Mouse (Mus musculus): ENCODE results near the gene Runx3. TPM values are rescaled to one million over a fixed set of nuclear protein-coding genes. Genes with fewer than 3 reads are reported as not detected.
A peak's percentile ranks its signal among the peaks of the same experiment; 100 is the strongest.

Gene Runx3
- polyA plus RNA-seq, 1 experiment from 2014 or later = 0.57 TPM

DNA sequence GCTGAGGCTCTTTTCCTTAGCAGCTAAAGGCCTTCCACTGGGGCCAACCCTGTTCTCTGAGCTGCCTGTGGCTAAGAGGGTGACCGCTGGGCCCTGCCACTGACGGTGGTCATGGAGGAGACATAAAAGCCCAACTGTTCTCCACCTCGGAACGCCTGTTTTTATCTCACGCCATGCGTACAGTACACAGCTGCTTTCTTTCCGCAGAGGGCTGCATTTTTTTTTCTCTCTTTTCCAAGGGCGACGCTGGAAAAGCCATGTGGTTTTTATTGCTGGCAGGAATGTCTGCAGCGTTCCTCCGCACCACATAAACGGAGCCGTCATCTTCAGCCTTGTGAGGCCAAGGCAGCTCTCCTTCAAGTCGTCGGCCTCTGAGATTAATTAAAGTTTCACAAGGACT, 26.3 kb downstream of the Runx3 start:
- Histone ChIP-seq H3K27ac (replicated peaks; ENCODE audit: low read depth, low read length) (peak overlapping the region; percentile 82), H3K9ac (ENCODE audit: low read length) (no peak overlapping the region), H3K27me3 (ENCODE audit: control insufficient read depth, insufficient read depth, low read length) (peaks cover 49% of the 10 kb centered on the region), H3K4me1 (ENCODE audit: control insufficient read depth, insufficient read depth, low read length) (peaks cover 41% of the 10 kb centered on the region), H3K9me3 (ENCODE audit: control insufficient read depth, low read length) (no peaks in the 10 kb centered on the region), H3K4me2 (ENCODE audit: low read depth, severe bottlenecking) (peak overlapping the region; percentile 27; the same call in 1 of the 2 replicates), H3K36me3 (ENCODE audit: control insufficient read depth, insufficient read depth, low read length) (no peaks in the 10 kb centered on the region), H3K4me3 (ENCODE audit: low read depth, low read length) (no peak overlapping the region)
- ATAC-seq (ENCODE audit: insufficient number of reproducible peaks, low FRiP score, low TSS enrichment, low read depth) = peak; percentile 67; the same call in 1 of the 2 replicates
- DNase-seq (ENCODE audit: low spot score) = peak; percentile 76
- WGBS = 4% methylated on average over 15 of the region's 15 CpGs

DNA sequence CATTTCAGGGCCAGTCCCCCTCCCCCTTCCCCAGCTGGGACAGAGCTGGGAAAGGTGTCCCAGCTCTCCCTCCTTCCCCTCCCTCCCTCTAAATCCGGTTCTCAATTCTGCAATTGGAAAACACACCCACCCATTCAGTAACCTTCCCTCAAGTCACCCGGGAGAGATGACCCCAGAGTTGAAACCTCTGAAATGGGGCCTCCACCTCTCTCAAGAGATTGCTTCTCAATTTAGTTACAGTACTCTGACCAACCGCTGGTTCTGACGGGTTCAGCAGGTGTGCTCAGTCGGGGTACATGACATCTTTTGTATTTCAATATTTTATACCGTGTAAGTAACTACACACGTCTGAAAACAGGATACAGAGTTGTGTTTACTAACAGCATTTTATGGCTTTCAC, 28.2 kb downstream of the Runx3 start:
- WGBS = 4% methylated on average over 7 of the region's 7 CpGs
- H3K36me3 ChIP-seq (ENCODE audit: control insufficient read depth, insufficient read depth, low read length) = no peaks in the 10 kb centered on the region
- ATAC-seq (ENCODE audit: insufficient number of reproducible peaks, low FRiP score, low TSS enrichment, low read depth) (no peak), DNase-seq (ENCODE audit: low spot score) (no peak)
- no peaks in the 10 kb centered on the region for H3K9me3 ChIP-seq (ENCODE audit: control insufficient read depth, low read length)
- no peak overlapping the region for H3K4me2 ChIP-seq (ENCODE audit: low read depth, severe bottlenecking)
- peaks cover 66% of the 10 kb centered on the region for H3K27me3 ChIP-seq (ENCODE audit: control insufficient read depth, insufficient read depth, low read length)
- H3K4me1 ChIP-seq (ENCODE audit: control insufficient read depth, insufficient read depth, low read length) = peaks cover 51% of the 10 kb centered on the region
- H3K4me3 ChIP-seq (ENCODE audit: low read depth, low read length) = no peak overlapping the region
- H3K9ac ChIP-seq (ENCODE audit: low read length) = no peak overlapping the region
- H3K27ac ChIP-seq (replicated peaks; ENCODE audit: low read depth, low read length) = no peak overlapping the region

DNA sequence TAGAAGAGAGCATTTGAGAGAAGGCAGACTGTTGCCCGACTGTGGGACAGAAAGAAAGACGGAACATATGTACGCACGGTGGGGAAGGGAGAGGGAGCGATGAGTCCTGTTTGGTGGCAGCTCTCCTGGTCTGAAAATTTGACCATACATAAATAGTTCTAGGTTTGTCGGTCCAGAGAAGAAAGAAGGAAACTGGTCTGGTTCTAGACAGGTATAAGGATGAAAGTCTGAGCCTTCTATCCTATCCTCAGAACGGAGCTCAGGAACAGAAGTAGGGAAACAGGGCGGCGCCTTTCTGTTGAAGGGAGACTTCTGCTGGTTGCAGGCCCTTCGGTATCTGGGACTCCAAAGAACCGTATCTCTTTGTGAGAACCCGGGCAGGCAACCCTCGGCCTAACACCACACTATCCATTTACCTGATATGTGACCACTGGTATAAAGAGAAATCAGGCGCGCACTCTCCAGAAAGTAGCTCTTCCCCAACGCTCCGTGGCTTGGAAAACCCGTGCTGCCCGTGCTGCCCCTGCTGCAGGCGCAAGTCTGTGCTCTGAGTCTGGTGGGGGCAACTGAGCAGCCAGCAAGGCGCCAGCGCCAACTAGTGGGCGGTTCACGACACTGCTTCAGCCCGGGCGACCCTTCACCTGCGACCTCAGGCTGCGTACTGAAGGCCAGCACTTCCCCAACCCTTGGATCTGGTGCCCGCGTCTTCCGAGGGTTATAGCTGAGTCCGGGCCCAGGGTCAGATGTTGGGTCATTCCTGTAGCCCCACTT, 29.8 kb downstream of the Runx3 start:
- no peak overlapping the region for H3K27ac ChIP-seq (replicated peaks; ENCODE audit: low read depth, low read length)
- H3K4me1 ChIP-seq (ENCODE audit: control insufficient read depth, insufficient read depth, low read length) = peaks cover 53% of the 10 kb centered on the region
- H3K36me3 ChIP-seq (ENCODE audit: control insufficient read depth, insufficient read depth, low read length) = no peaks in the 10 kb centered on the region
- WGBS = 2% methylated on average over 32 of the region's 32 CpGs
- no peak overlapping the region for H3K4me2 ChIP-seq (ENCODE audit: low read depth, severe bottlenecking)
- peaks cover 81% of the 10 kb centered on the region for H3K27me3 ChIP-seq (ENCODE audit: control insufficient read depth, insufficient read depth, low read length)
- DNase-seq (ENCODE audit: low spot score) (peak; percentile 91), ATAC-seq (ENCODE audit: insufficient number of reproducible peaks, low FRiP score, low TSS enrichment, low read depth) (no peak)
- H3K9ac ChIP-seq (ENCODE audit: low read length) = no peak overlapping the region
- H3K4me3 ChIP-seq (ENCODE audit: low read depth, low read length) = no peak overlapping the region
- H3K9me3 ChIP-seq (ENCODE audit: control insufficient read depth, low read length) = no peaks in the 10 kb centered on the region

DNA sequence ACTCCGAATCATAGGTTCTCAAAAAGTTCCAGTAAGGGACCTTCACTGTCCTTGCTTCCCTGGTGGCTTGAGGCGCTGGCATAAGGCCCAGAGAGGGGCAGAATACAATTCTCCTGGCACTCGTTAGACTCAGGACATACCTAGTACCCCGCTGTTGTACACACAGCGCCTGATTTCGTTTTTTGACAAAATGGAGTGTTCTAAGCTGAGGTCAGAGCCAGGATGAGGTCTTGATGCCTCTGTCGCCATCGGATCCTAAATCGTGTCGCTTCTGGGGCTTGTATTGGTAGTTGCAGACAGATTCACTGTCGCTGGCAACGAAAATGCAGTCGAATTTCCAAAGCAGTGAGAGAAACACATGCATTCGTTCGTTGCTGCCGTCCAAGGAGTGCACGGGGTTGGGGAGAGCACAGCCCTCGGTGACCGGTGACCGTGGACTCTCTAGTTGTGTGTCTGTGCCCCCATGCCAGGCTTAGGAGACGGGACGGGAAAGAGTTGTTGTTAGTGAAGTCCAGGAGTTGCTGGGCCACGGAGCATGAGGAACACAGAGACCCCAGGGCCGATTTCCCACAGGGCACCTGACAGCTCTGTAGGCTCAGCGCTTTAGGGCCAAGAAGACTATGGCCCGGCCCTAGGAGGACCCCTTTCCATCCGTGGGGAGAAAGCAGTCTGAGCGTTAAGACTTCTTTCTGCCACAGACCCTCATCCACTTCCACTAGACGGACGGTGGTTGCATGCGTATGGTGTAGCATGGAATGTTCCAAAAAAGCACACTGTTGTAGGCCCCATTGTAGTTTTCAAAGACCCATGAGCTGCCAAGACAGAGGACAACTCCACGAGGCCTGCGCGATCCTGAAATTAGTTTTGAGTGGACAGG, 30.9 kb downstream of the Runx3 start:
- Histone ChIP-seq H3K27ac (replicated peaks; ENCODE audit: low read depth, low read length) (no peak overlapping the region), H3K36me3 (ENCODE audit: control insufficient read depth, insufficient read depth, low read length) (no peaks in the 10 kb centered on the region), H3K4me3 (ENCODE audit: low read depth, low read length) (0 out of 2 replicates have a peak overlapping the region, but pooled peaks have one; percentile 29), H3K9ac (ENCODE audit: low read length) (no peak overlapping the region), H3K9me3 (ENCODE audit: control insufficient read depth, low read length) (no peaks in the 10 kb centered on the region), H3K27me3 (ENCODE audit: control insufficient read depth, insufficient read depth, low read length) (peaks cover 93% of the 10 kb centered on the region), H3K4me2 (ENCODE audit: low read depth, severe bottlenecking) (no peak overlapping the region), H3K4me1 (ENCODE audit: control insufficient read depth, insufficient read depth, low read length) (peaks cover 51% of the 10 kb centered on the region)
- DNase-seq (ENCODE audit: low spot score) = peak; percentile 66
- no peak for ATAC-seq (ENCODE audit: insufficient number of reproducible peaks, low FRiP score, low TSS enrichment, low read depth)
- WGBS = 5% methylated on average over 34 of the region's 34 CpGs

DNA sequence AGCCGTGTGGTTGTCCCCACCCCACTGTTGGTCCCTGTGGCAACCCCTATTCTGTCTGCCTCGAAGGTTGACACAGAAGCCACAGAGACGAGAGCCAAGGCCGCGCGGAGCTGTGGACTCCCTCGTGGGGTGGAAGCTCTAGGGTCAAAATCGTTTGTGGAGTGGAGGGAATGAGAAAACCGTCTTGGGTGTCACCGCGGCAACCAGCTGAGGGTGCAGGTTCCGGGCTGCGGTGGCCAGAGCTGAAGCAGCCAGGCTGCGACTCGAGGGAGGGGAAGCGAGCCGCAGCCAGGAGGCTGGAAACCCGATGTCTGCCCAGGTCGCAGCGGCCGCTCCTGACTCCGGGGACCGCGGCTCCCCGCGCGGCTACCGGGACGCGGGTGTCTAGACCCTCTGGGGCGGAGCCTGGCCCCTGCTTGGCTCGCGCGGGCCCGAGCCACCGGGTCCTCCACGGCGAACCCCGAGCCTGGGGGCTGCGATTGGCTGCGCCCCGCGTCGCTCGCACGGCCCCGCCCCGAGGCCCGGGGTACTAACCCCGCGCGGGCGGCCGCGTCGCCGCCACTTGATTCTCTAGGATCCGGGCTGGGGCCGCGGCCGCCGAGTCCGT, 31.6 kb downstream of the Runx3 start:
- H3K27me3 ChIP-seq (ENCODE audit: control insufficient read depth, insufficient read depth, low read length) = peaks cover 98% of the 10 kb centered on the region
- H3K4me1 ChIP-seq (ENCODE audit: control insufficient read depth, insufficient read depth, low read length) = peaks cover 46% of the 10 kb centered on the region
- H3K36me3 ChIP-seq (ENCODE audit: control insufficient read depth, insufficient read depth, low read length) = no peaks in the 10 kb centered on the region
- H3K9ac ChIP-seq (ENCODE audit: low read length) = 0 out of 2 replicates have a peak overlapping the region, but pooled peaks have one; percentile 40
- peak overlapping the region; percentile 29 for H3K4me3 ChIP-seq (ENCODE audit: low read depth, low read length)
- ATAC-seq (ENCODE audit: insufficient number of reproducible peaks, low FRiP score, low TSS enrichment, low read depth) (no peak), DNase-seq (ENCODE audit: low spot score) (no peak)
- H3K27ac ChIP-seq (replicated peaks; ENCODE audit: low read depth, low read length) = no peak overlapping the region
- peak overlapping the region; percentile 55 for H3K4me2 ChIP-seq (ENCODE audit: low read depth, severe bottlenecking)
- no peaks in the 10 kb centered on the region for H3K9me3 ChIP-seq (ENCODE audit: control insufficient read depth, low read length)
- WGBS = under 1% methylated on average over 54 of the region's 63 CpGs

DNA sequence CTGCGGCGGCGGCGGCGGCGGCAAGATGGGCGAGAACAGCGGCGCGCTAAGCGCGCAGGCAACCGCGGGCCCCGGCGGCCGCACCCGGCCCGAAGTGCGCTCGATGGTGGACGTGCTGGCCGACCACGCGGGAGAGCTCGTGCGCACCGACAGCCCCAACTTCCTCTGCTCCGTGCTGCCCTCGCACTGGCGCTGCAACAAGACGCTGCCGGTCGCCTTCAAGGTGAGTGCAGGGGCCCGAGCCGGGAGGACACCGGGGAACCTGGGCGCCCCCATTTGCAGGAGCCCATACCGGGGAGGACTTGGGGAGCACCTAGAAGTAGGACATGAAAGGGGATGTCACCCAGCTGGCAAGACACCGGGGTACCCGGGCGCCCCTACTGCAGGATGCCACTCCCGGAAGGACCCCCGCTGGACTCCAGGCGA, 32.4 kb downstream of the Runx3 start:
- Histone ChIP-seq H3K9ac (ENCODE audit: low read length) (peak overlapping the region; percentile 40), H3K27ac (replicated peaks; ENCODE audit: low read depth, low read length) (no peak overlapping the region), H3K4me1 (ENCODE audit: control insufficient read depth, insufficient read depth, low read length) (peaks cover 43% of the 10 kb centered on the region), H3K9me3 (ENCODE audit: control insufficient read depth, low read length) (no peaks in the 10 kb centered on the region), H3K4me3 (ENCODE audit: low read depth, low read length) (peak overlapping the region; percentile 29), H3K36me3 (ENCODE audit: control insufficient read depth, insufficient read depth, low read length) (no peaks in the 10 kb centered on the region), H3K27me3 (ENCODE audit: control insufficient read depth, insufficient read depth, low read length) (peaks cover 99% of the 10 kb centered on the region), H3K4me2 (ENCODE audit: low read depth, severe bottlenecking) (peak overlapping the region; percentile 55)
- ATAC-seq (ENCODE audit: insufficient number of reproducible peaks, low FRiP score, low TSS enrichment, low read depth) = no peak
- WGBS = under 1% methylated on average over 34 of the region's 45 CpGs
- DNase-seq (ENCODE audit: low spot score) = peak; percentile 63

DNA sequence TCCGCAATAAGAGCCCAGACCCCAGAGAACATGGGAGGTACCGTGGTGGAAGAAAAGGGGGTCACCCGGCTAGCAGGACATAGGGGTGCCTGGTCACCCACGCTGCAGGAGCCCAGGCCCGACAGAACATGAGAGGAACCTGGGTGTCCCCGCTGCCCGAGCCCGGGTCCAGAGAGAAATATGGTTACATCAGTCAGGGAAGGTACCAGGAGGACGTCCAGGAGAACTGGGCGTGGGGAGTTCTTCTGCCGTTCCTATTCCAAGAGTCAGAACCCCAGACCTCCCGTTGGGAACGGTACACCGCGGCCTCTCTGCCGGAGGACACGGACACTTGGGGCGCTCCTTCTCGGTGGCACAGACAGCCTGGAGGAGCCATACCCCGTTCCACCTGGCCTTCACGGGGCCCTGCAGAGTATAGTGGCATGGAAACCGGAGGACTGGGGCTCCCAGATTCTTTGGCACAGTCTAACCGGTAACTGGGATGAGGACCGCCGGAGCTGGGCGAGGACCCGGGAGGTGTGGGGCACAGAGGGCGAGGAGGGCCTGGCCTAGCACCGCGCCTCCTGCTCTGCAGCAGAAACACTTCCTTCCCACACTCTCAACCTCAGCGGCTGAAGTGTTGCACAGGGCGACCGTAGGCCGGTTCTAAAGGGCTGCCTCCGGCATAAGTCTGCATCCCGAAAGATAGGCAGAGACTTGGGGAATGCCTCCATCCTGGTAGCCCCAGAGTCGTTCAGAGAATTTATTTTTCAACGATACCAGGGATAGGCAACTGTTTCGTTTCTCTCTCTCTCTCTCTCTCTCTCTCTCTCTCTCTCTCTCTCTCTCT, 33.0 kb downstream of the Runx3 start:
- no peaks in the 10 kb centered on the region for H3K36me3 ChIP-seq (ENCODE audit: control insufficient read depth, insufficient read depth, low read length)
- no peaks in the 10 kb centered on the region for H3K9me3 ChIP-seq (ENCODE audit: control insufficient read depth, low read length)
- ATAC-seq (ENCODE audit: insufficient number of reproducible peaks, low FRiP score, low TSS enrichment, low read depth) (no peak), DNase-seq (ENCODE audit: low spot score) (peak; percentile 72)
- H3K4me3 ChIP-seq (ENCODE audit: low read depth, low read length) = peak overlapping the region; percentile 29
- H3K4me1 ChIP-seq (ENCODE audit: control insufficient read depth, insufficient read depth, low read length) = peaks cover 42% of the 10 kb centered on the region
- WGBS = 1% methylated on average over 39 of the region's 39 CpGs
- H3K27me3 ChIP-seq (ENCODE audit: control insufficient read depth, insufficient read depth, low read length) = peaks cover 97% of the 10 kb centered on the region
- H3K4me2 ChIP-seq (ENCODE audit: low read depth, severe bottlenecking) = peak overlapping the region; percentile 55
- H3K27ac ChIP-seq (replicated peaks; ENCODE audit: low read depth, low read length) = no peak overlapping the region
- no peak overlapping the region; the same call in 1 of the 2 replicates for H3K9ac ChIP-seq (ENCODE audit: low read length)
